Mouse (Mus musculus): ENCODE measurements at regions not wholly inside any gene's neighbourhood (a gene's known extent, or its start where the extent isn't known, plus 50 kb on each side); places are given as distances from the start of the nearest gene placed in this dataset.

GRCm38 (mm10) chr2:169450801-169451200 is 136.7 kb downstream of the Gm11011 start:
- no peak for DNase-seq

DNA sequence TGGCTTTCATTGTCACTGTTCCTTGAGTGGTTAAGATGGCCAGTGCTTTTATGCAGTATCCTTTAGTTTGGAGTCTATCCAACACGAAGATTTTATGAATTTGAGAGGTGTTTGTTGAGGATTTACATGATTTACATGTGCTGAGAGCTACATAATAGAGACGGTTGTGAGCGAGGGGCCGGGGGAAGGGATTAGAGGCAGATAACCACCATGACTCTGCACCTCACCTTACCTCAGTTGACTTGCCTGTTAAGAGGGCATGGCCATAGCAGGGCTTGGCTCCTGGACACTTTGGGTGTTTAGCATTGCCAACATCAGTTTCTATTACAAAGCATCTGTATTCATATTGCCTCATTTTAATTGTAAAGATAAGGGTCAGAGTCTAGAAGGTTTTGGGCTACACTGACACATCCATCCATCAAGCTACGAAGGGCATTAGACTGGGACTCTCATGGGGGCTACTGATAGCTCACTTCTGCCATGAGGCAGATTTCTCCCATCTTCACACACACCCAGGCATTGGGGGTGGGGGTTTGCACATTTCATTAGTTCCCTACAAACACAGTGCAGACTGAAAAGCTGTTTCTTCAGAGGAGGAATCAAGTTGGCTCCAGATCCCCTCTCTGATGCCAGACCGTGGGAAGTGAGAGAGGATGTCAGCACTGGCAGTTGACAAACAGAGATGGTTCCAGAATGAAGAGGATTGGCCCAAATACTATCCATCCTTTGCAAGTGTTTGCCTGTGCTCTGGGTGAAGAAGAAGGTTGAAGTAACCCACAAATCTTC is 139.9 kb downstream of the Gm11011 start:
- DNase-seq = no peak

- DNase-seq = no peak
These were observed 141.7 kb downstream of the Gm11011 start for GRCm38 (mm10) chr2:169445877-169446276.

DNA sequence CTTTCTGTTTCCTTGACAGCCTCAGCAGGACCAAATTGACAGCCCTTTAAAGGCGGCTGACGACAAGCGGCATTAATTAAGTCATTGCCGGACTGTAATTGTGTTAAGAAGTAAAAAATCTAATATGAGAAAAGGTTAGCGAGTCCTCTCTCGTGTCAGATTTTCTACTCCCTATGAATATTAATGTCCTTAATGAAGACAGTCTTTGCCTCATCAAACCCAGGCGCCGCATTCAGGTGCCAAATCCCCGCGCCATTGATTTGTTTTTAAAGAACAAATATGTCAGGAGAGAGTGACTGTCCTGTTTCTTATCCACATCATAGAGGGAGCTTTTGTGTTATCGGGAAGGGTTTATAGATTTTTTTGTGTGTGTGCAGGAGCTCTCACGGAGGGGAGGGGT is 142.2 kb downstream of the Gm11011 start:
- DNase-seq = no peak

GRCm38 (mm10) chr2:169443271-169443670 is 144.3 kb downstream of the Gm11011 start:
- no peak for DNase-seq

DNA sequence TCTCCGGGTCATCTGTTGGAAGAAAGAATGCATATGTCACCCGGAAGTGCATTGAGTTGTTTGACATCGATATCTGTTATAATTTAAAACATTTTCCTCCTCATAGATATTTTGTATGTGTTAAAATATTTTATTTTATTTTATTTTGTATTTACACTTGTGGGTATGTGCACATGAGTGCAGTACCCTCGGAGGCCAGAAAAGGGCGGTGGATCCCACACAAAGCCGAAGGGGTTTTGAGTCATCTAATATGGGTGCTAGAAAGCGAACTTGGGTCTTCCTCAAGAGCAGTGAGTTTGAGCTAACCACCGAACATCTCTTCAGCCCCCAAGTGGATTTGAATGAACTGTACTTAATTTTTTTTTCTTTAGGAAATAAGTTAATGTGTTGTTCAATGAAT is 156.0 kb downstream of the Gm11011 start:
- DNase-seq = no peak

- DNase-seq = no peak
These were observed 158.1 kb downstream of the Gm11011 start for GRCm38 (mm10) chr2:169429411-169429810.

- DNase-seq = no peak
These were observed 163.2 kb downstream of the Gm11011 start for GRCm38 (mm10) chr2:169424166-169424920.

DNA sequence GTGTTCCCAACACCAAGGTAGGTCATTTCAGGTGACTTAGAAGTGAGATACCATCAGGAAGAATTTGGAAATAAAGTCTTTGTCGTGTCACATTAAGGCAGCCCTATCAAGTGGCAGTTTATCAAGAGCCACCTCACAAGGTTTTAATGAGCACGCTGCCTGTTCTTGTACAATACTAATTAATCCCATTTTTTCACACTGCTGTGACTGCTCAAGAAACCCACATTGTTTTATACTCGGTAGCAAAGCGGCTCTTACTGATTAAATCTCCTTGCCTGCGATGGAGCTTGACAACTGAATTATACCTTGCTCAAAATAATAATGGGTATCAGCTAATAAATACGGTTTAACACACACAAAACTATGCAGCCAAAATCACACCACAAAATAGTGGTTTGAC is 175.2 kb downstream of the Gm11011 start:
- DNase-seq = no peak

GRCm38 (mm10) chr2:169410080-169410479 is 177.5 kb downstream of the Gm11011 start:
- no peak for DNase-seq

DNA sequence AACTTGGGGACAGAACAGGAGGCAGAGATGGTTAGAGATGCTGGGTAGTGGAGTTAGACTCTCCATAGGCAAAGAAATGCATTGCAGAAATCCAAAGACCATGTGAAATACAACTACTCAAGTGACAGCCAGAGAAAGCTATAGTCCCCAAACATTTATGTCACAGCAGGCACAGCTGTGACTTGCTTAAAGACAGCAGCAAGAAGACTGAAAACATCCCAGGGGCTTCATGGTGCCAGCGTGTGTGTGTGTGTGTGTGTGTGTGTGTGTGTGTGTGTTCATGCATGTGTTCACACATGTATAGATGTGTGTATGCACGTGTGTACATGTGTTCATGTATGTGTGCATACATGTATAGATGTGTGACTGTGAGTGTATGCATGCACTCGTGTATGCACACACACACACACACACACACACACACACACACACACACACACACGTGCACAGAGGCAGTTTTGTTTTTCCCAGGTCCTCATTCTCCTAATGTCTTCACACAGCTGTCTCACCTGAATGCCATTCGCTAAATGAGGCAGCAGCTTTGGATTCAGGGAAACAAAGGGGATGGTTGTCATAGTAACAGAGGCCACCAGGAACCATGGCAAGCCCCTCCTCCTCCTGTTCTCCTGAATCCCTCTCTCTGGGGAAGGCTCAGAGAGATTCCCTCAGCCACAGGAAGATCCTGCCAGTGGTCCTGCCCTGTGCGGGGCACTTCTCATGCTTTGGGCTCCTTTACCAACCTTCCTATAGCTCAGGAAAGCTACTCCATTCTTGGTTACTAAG is 182.4 kb downstream of the Gm11011 start:
- no peak for DNase-seq

GRCm38 (mm10) chr2:169397758-169398157 is 189.8 kb downstream of the Gm11011 start:
- no peak for DNase-seq

DNA sequence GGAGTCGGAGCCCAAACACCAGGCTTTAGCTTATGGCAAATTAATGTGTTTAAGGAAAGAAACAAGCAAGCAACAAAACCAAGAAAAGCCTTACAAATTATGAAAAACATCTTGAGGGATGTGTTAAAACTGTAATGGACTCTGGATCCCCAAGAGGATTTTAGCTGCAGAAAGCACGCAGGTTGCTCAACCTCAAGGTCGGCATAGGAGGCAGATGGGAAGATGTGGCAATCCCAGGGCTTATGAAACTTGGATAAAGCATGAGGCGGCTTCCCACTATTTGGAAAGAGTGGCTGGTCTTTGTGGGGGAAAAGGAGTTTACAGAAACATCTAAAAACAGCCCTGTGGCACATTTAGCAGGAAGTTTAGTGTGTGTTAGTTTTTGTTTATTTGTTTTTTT is 190.5 kb downstream of the Gm11011 start:
- DNase-seq = no peak

- no peak for DNase-seq
These were observed 191.3 kb downstream of the Gm11011 start for GRCm38 (mm10) chr2:169396294-169396693.

- no peak for DNase-seq
These were observed 197.9 kb downstream of the Gm11011 start for GRCm38 (mm10) chr2:169389611-169390010.

DNA sequence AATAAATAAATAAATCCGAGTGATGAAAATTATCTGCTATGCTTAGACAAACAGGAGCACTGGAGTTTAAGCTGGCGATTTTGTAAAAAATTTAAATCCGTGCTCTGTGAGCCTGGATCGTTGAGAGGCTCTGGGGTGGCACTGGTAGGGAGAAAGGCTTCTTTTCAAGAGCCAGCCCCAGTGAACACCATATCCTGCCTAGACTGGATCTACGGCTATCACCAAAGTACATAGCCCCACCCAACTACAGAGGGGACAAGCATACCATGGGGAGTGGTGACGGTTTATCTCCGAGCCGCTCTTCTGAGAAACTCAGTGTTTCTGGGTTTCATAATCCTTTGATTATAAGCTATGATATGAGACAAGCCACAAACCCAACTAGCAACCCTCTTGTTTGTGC is 199.0 kb downstream of the Gm11011 start:
- no peak for DNase-seq

- DNase-seq = no peak
These were observed 199.6 kb downstream of the Gm11011 start for GRCm38 (mm10) chr2:169387765-169388518.

DNA sequence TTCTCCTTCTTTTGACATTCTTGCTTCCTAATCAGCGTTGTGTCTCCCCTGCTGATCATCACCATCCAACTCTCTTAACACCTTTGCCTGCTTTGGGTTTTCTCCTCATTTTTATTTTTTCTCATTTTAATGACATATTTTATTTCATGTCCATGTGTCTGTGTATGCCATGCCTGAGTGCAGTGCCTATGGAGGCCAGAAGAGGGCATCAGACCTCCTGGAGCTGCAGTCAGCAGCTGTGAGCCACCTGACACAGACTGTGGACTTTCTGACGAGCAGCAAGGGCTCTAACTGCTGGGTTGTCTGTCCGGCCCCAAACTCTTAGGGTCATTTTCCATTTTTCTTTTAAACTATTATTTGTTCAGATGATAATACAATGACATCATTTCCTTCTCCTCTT is 203.8 kb downstream of the Gm11011 start:
- DNase-seq = no peak

GRCm38 (mm10) chr2:169373069-169373468 is 214.5 kb downstream of the Gm11011 start:
- no peak for DNase-seq

DNA sequence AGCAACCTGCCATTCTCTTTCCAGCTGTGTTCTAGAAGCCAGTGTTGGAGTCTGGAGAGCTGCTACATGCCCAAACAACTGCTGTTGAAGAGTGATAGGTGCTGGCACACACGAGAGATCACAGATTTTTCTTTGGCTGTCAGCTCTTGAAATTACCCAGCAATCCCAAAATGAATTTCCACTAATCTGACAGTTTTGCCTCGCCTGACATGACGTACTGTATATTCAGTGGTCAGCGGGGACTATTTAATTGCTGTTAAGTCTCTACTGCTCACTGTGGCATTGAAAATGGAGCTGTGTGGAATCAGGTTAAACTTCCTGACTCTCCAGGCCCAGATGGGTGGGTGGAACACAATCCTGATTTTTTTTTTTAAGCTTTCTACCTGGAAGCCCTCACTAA is 222.5 kb downstream of the Gm11011 start:
- no peak for DNase-seq

GRCm38 (mm10) chr2:169360272-169360671 is 227.3 kb downstream of the Gm11011 start:
- DNase-seq = peak; percentile 50

- peak; percentile 32 for DNase-seq
These were observed 230.1 kb downstream of the Gm11011 start for GRCm38 (mm10) chr2:169357400-169357799.
